Mouse (Mus musculus) midbrain, embryonic 16.5 days (tissue): ENCODE data around the gene Map4. TPM values are rescaled to one million over a fixed set of nuclear protein-coding genes. Genes with fewer than 3 reads are reported as not detected.
"Not testable (repeated sequence)": the region's sequence is repeated elsewhere in the genome, so short reads cannot be mapped to it uniquely, and the experiment has no call there.

Source experiments
- ATAC-seq: fragments of 200-750 bp; cut with Nextera tagmentation; 2 replicates; pipeline ENCODE4 v1.8.0; 2017; ENCODE audit warnings: moderate TSS enrichment
- H3K27ac ChIP-seq: fragments of 300-500 bp; sonication (generic); 2 replicates; pipeline ENCODE4 v1.5.1; 2014; ENCODE audit warnings: mild to moderate bottlenecking, low read length, mixed read lengths
- H3K27me3 ChIP-seq: fragments of 300-500 bp; sonication (generic); 2 replicates; pipeline ENCODE4 v1.6.1; 2014; ENCODE audit warnings: low read depth, low read length, mixed read lengths; ENCODE audit not compliant: control insufficient read depth, insufficient read depth
- H3K36me3 ChIP-seq: fragments of 300-500 bp; sonication (generic); 2 replicates; pipeline ENCODE4 v1.6.1; 2014; ENCODE audit warnings: mild to moderate bottlenecking, low read length, moderate library complexity, mixed read lengths; ENCODE audit not compliant: control insufficient read depth, insufficient read depth
- H3K4me1 ChIP-seq: fragments of 300-500 bp; sonication (generic); 2 replicates; pipeline ENCODE4 v1.6.1; 2014; ENCODE audit warnings: mild to moderate bottlenecking, low read length, mixed read lengths; ENCODE audit not compliant: control insufficient read depth, insufficient read depth
- H3K4me2 ChIP-seq: fragments of 300-500 bp; sonication (generic); 2 replicates; pipeline ENCODE4 v1.6.1; 2014; ENCODE audit warnings: mild to moderate bottlenecking, low read length, mixed read lengths
- H3K4me3 ChIP-seq: fragments of 300-500 bp; sonication (generic); 2 replicates; pipeline ENCODE4 v1.5.1; 2014; ENCODE audit warnings: low read depth, mild to moderate bottlenecking, low read length, moderate library complexity, mixed read lengths
- H3K9ac ChIP-seq: fragments of 300-500 bp; sonication (generic); 2 replicates; pipeline ENCODE4 v1.6.1; 2014; ENCODE audit warnings: low read depth, low read length, mixed read lengths
- H3K9me3 ChIP-seq: fragments of 300-500 bp; sonication (generic); replicated peaks from 2 replicates; pipeline ENCODE4 v1.6.1; 2014; ENCODE audit warnings: mild to moderate bottlenecking, low read length, mixed read lengths; ENCODE audit not compliant: control insufficient read depth, poor library complexity, severe bottlenecking
- WGBS: fragments of 180-500 bp; shearing (Covaris S2); extraction: QIAGEN DNeasy Blood & Tissue Kit; methylation state at CpG from one replicate; pipeline ENCODE4 v1.1.7; 2014; 5-methylcytosine and 5-hydroxymethylcytosine counted together
- polyA plus RNA-seq: library from polyadenylated mRNA; unstranded; fragments of >200 nt; fragmentation: Nextera tagmentation; extraction: Ambion mirVana; gene quantifications from 2 replicates; pipeline ENCODE4 v1.2.1, GENCODE M21; 2015

Map4 gene
- polyA plus RNA-seq, 1 experiment from 2014 or later = 213 TPM

GRCm38 (mm10) chr9:110116977-110117778 lies 185.9 kb downstream of the Map4 start, which contains the start of gene Smarcc1:
TSS of gene Smarcc1 (plus strand) at chr9:110117708.
- peak within 1 kb of the TSS; percentile 99 for H3K4me3 ChIP-seq
- H3K27ac ChIP-seq = peak within 1 kb of the TSS; percentile 95
- no peaks in the 10 kb centered on the region for H3K27me3 ChIP-seq
- H3K9me3 ChIP-seq = no peaks in the 10 kb centered on the region
- peak; percentile 98 for ATAC-seq
- H3K36me3 ChIP-seq = peaks cover 15% of the 10 kb centered on the region
- under 1% methylated on average over 72 of the region's 79 CpGs for WGBS
- H3K4me2 ChIP-seq = peak within 1 kb of the TSS; percentile 85
- H3K9ac ChIP-seq = peak within 1 kb of the TSS; percentile 91
- peaks cover 26% of the 10 kb centered on the region for H3K4me1 ChIP-seq

DNA sequence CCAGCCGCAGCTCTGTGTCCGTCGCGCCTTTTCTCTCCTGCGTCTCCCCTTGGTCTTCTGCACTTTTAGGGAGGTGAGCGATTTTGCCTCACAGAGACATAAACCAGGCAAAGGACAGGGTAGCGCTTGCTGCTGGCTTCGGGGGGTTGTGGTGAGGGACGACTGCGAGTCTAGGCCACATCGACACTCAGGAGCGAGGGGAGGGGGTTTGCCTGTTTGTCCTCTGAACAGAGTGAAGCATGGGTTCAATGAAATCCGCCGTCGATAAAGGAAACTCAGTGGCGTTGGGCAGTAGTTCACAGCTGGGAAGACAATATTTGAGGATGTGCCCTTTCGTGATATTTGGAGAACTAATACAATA lies 186.5 kb downstream of the Map4 start, which contains the start of gene Dhx30:
Gene Dhx30, minus strand, starts transcription at position 52 of the 361 bp plus-strand sequence.
- Histone ChIP-seq H3K4me2 (peak within 1 kb of the TSS; percentile 85), H3K4me1 (peaks cover 26% of the 10 kb centered on the region), H3K9me3 (no peaks in the 10 kb centered on the region), H3K27ac (peak within 1 kb of the TSS; percentile 95), H3K27me3 (no peaks in the 10 kb centered on the region), H3K9ac (peak within 1 kb of the TSS; percentile 91), H3K36me3 (peaks cover 9% of the 10 kb centered on the region), H3K4me3 (peak within 1 kb of the TSS; percentile 99)
- peak; percentile 43 for ATAC-seq
- WGBS = under 1% methylated on average over 17 of the region's 17 CpGs

GRCm38 (mm10) chr9:110118249-110118648 lies 187.0 kb downstream of the Map4 start:
- no peak for ATAC-seq

GRCm38 (mm10) chr9:110121424-110121823 lies 190.2 kb downstream of the Map4 start:
- ATAC-seq = no peak
- H3K27me3 ChIP-seq = no peaks in the 10 kb centered on the region
- peaks cover 15% of the 10 kb centered on the region for H3K4me1 ChIP-seq
- H3K4me3 ChIP-seq = no peak overlapping the region
- H3K9ac ChIP-seq = no peak overlapping the region
- no peak overlapping the region for H3K27ac ChIP-seq
- no peaks in the 10 kb centered on the region for H3K36me3 ChIP-seq
- H3K4me2 ChIP-seq = no peak overlapping the region
- H3K9me3 ChIP-seq = no peaks in the 10 kb centered on the region
- WGBS = 83% methylated on average over 4 of the region's 4 CpGs

More at GRCm38 (mm10) chr9:110118249-110118648, 187.0 kb downstream of the Map4 start:
- Histone ChIP-seq H3K27ac (peak overlapping the region; percentile 95), H3K4me1 (peaks cover 26% of the 10 kb centered on the region), H3K4me3 (peak overlapping the region; percentile 99), H3K36me3 (peaks cover 4% of the 10 kb centered on the region), H3K4me2 (peak overlapping the region; percentile 82), H3K27me3 (no peaks in the 10 kb centered on the region), H3K9ac (peak overlapping the region; percentile 91), H3K9me3 (no peaks in the 10 kb centered on the region)
- WGBS = 36% methylated on average over 1 of the region's 1 CpGs

DNA sequence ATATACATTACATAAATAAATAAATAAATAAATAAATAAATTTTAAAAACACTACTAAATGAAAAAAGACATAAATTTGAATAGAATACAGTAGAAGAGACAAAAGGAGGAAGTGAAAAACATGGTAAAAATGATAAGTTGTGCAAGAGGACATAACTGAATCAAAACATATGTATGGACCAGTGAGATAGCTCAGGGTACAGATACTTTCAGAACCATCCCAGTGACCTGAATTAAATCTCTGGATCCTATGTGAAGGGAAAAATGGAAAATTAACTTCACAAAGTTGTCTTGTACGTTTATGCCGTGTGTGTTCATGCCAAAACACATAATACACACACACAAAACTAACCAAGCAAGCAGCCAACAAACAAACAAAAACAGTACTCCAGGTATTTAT lies 192.1 kb downstream of the Map4 start:
- Histone ChIP-seq H3K4me3 (no peak overlapping the region), H3K27ac (no peak overlapping the region), H3K4me1 (peaks cover 10% of the 10 kb centered on the region), H3K27me3 (no peaks in the 10 kb centered on the region), H3K9me3 (no peaks in the 10 kb centered on the region), H3K4me2 (no peak overlapping the region), H3K36me3 (no peaks in the 10 kb centered on the region), H3K9ac (no peak overlapping the region)
- ATAC-seq = no peak
- 87% methylated on average over 2 of the region's 2 CpGs for WGBS

DNA sequence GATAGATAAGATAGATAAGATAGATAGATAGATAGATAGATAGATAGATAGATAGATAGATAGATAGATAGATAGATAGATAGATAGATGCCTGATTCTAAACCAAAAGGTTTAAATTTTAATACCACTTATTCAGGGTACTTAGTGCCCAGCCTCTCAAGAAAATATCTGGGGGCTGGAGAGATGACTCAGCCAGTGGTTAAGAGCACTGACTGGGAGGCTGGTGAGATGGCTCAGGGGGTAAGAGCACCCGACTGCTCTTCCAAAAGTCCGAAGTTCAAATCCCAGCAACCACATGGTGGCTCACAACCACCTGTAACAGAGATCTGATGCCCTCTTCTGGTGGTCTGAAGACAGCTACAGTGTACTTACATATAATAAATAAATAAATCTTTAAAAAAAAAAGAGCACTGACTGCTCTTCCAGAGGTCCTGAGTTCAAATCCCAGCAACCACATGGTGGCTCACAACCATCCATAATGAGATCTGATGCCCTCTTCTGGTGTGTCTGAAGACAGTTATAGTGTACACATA lies 192.8 kb downstream of the Map4 start:
- H3K27me3 ChIP-seq, H3K9me3 ChIP-seq, ATAC-seq, H3K27ac ChIP-seq, H3K4me2 ChIP-seq, H3K36me3 ChIP-seq, H3K4me1 ChIP-seq, H3K9ac ChIP-seq, H3K4me3 ChIP-seq: not testable (repeated sequence)
- 70% methylated on average over 2 of the region's 2 CpGs for WGBS

DNA sequence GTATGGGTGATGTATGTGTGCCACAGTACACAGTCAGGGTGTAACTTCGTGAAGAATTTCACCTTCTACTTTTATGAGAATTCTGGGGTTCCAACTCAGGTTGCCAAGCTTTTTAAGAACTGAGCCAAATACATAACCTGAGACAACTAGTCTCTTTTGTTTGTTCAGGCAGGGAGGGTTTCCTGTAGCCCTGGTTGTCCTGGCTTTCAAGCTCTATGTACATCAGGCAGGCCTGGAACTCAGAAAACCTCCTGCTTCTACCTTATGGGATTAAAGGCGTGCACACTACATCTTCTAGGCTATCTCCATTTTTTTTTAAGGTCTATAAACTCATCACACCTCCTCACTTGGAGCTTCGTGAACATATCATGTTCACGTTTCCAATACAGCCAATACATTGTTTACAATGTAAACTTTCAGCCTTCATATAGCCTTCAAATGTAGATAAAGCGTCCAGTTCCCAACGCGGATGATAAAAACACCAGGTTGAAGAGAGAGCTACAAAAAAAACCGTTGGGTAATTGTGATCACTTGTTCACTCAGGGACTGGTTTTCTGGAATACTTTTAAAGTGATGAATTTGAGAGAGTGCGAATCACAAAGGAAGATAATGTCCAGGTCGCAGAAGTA lies 199.8 kb downstream of the Map4 start:
- peak overlapping the region; percentile 80 for H3K4me3 ChIP-seq
- H3K9ac ChIP-seq = peak overlapping the region; percentile 77
- WGBS = 30% methylated on average over 10 of the region's 10 CpGs
- H3K4me1 ChIP-seq = peaks cover 35% of the 10 kb centered on the region
- peak overlapping the region; percentile 68 for H3K4me2 ChIP-seq
- no peak for ATAC-seq
- H3K27ac ChIP-seq = peak overlapping the region; percentile 91
- no peaks in the 10 kb centered on the region for H3K27me3 ChIP-seq
- no peaks in the 10 kb centered on the region for H3K9me3 ChIP-seq
- H3K36me3 ChIP-seq = no peaks in the 10 kb centered on the region

- Histone ChIP-seq H3K9me3 (no peaks in the 10 kb centered on the region), H3K9ac (peak overlapping the region; percentile 80), H3K4me1 (peaks cover 35% of the 10 kb centered on the region), H3K4me2 (peak overlapping the region; percentile 68), H3K27me3 (no peaks in the 10 kb centered on the region), H3K4me3 (peak overlapping the region; percentile 80), H3K27ac (peak overlapping the region; percentile 91), H3K36me3 (no peaks in the 10 kb centered on the region)
- WGBS = under 1% methylated on average over 64 of the region's 64 CpGs
- peak; percentile 96 for ATAC-seq
These were observed 200.4 kb downstream of the Map4 start for GRCm38 (mm10) chr9:110131525-110132197.
